Mouse (Mus musculus): ENCODE results near the gene Parg.
"Not testable (repeated sequence)": the region's sequence is repeated elsewhere in the genome, so short reads cannot be mapped to it uniquely, and the experiment has no call there.

The Parg gene

DNA sequence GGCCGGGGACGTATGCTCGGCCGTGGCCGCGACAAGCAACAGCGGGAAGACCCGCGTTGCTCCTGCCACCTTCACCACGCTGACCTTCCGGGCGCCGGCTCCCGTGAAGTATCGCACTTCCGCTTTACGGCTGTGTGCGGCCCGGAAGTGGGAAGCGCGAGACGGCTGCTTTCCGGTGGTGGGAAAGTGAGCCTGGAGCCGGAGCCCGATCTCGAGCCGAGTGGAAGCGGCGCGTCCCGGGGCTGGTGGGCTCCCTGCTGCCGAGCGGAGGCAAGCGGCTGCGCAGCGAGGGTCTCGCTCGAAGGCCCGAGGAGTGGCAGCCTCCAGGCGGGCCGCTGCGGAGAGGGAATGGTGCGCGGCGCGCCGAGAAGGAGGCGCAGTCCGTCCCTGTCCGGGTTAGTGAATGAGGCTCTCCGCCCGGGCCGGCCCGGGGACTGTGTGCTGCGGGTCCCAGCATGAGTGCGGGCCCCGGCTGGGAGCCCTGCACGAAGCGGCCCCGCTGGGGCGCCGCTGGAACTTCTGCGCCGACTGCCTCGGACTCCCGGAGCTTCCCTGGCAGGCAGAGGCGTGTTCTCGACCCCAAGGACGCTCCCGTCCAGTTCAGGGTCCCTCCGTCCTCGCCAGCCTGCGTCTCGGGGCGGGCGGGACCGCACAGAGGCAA lies at the start of gene Parg, which contains the start of gene Timm23:
TSS of gene Parg (plus strand) at position 159 of the 661 bp plus-strand sequence.
TSS of gene Timm23 (minus strand) at position 108 of the 661 bp plus-strand sequence.
- DNase-seq (ENCODE audit: low spot score) = peak; percentile 94

DNA sequence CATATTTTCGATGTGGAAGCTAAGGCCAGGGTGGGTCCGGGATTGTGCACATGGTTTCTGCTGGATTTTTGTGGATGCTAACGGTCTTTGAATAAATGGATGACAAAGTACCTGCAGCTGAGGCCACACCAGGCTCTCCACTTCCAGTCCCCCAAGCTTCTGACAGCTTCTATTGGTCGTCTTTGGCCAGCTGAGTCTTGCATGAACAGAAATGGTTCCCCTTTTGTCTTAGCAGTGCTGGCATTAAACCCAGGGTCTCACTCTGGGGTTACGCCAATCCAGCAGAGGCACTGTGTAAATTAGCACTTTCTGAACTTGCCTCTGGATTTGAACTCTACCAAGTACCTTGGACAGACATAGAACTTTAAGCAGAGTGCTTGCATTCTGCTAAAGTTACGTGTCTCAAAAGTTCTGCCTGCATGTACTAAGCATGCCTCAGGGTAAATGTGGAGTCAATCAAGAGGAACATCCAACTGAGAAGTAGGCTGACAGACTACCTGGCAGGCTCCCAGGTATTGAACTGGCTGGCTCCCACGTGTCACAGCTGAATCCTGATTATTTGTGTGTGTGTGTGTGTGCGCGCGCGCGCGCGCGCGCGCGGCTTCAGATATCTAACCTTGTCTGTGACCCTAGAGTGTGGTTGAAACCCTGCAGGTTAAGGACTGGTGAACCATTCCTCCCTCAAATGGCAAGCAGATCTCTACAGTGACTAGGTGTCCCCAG lies 49.3 kb upstream of the Parg start:
- DNase-seq (ENCODE audit: low spot score) = no peak

DNA sequence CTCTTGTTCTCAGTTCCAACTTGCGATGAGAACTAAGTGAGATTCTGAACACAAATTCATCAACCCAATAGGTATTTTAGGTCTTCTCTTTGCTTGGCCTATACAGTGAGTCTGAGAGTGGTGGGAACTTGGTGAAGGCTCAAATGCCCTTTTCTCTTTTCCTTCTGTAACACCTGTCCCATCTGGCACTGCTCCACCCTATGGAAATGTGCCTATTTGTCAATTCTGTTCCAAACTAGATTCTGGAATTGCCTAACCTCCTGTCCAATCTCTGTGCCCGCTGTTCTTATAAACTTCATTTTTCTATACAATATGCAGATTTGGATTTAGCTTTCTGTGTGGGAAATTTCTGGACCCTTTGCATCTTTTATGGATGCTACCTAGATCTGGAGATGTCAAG lies 48.6 kb upstream of the Parg start:
- DNase-seq (ENCODE audit: low spot score) = no peak

DNA sequence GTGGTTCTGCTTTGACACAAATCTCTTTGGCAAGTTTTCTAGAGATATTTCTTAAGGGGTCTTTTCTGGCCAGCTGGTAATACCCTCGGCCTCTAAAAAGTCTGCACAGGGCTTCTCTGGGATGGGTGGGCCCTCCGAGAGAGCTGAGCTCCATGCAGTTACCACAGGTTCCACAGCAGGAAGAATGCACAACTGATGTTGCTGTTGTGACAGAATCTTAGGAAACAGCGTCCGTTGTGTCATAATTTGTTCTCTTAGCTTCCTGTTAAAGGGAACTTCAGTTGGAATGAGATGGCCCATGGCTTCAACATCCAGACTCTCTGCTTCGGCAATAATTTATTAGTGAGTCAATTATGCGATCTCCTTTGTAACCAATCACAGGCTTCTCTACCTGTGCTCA lies 47.0 kb upstream of the Parg start:
- DNase-seq (ENCODE audit: low spot score) = no peak

DNA sequence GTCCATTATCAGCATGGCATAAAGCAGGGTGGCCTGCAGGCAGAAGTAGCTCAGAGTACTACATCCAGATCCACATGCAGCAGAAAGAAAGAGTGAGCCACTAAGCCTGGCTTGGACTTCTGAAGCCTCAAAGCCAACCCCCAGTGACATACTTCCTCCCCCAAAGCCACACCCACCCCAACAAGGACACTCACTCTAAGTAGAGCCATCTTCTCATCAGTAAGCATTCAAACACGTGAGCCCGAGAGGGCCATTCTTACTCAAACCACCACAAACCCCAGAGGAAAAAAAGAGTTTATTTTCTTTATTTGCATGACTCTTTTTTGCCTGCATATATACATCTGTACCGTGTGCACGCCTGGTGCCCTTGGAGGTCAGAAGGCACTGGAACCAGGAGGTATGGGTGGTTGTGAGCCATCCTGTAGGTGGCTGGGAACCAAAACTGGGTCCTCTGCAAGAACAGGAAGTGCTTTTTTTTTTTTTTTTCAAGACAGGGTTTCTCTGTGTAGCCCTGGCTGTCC lies 42.5 kb upstream of the Parg start:
- peak; percentile 13 for DNase-seq (ENCODE audit: low spot score)

DNA sequence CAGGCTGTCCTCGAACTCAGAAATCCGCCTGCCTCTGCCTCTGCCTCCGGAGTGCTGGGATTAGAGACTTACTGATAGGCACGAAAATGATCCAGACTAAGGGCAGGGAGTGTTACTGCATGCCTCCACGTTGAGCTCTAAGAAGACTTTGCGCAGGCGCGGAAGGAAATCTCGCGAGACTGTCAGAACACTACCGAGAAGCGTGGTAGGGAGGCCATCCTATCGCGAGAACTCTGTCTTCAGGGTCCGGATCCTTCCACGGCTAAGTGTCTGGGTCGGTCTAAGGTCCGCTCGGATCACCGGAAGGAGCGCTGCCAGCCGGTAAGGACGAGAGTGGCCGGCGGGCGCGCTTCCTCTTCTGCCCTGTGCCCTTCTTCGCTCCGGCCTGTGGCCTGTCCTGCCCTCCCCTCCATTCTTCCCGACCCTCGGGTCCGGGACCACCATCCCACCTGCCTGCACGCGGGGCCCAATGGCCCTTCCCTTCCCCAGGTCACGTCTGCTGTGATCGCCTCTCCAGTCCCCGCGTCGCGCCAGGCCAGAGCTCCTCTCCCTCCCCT lies 42.0 kb upstream of the Parg start, which contains the start of gene Ncoa4:
TSS of gene Ncoa4 (plus strand) at position 176 of the 557 bp plus-strand sequence.
- DNase-seq (ENCODE audit: low spot score) = peak; percentile 100

DNA sequence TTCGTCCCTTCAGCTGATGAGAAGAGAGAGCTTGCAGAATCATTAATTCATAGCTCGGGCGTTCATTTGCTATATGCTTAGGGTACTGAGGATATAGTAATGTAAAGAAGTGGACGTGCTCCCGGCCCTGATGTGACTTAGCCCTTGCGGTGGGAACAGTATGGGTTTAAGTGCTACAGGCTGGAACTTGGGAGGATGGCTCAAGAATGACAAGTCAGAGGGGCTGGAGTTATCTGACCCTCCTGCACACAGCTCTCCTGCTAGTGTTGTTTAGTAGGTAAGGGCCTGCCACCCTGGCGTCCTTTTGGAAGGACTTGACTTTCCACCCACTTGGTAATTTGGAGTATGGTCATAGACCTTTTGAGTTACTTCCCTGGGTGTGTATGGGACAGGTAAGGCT lies 41.2 kb upstream of the Parg start:
- no peak for DNase-seq (ENCODE audit: low spot score)

DNA sequence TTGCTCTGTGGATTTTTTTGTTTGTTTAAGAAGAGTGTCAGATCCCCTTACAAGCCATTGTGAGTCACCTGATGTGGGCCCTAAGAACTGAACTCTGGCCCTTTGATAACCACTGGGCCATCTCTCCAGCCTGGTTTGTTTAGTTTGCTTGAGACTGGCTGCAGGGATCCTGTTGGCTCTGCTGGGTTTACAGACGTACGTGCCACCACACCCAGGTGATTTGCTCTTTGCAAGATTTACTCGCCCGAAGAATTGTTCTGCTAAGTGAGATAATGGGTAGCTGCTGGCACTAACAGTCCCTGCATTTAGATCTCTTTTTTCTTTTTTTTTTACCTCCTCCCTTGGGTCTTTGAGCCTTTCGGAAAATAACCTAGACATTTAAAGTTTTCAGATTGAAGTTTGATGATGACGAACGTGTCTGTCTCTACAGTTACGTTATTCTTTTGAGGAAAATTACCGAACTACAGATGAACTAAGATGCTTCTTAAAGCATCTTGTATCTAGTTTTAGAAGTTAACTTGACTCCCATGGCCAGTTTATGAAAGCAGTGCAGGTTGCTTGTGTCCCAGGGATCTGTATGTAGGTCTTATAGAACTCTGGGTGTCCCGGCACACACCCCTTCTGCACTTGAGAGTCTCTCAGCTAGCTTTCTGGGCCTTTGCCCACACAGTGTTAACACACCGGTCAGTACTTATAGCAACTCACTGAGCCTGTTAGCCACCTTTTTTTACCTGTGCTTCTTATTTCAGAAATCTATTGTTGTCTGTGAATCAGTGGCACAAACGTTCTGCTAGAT lies 40.5 kb upstream of the Parg start:
- DNase-seq (ENCODE audit: low spot score) = no peak

DNA sequence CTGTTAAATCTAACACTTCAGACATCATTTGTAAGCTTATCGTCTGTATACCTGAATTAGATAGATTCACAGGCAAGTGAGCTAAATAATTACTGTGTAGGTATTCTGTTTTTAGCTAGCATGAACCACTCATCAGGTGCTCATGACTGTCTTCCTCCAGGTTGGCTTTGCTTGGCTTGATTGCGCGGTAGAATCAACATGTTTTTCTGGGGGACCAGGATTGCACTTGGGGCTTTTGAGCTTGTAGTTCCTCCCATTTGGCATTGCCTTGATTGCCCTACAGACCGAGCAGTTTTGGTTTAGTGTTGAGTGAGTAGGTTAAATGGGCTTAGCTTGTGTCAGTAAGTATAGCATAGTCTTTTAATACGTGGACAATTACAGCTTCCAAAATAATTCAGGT lies 39.5 kb upstream of the Parg start:
- DNase-seq (ENCODE audit: low spot score) = no peak

DNA sequence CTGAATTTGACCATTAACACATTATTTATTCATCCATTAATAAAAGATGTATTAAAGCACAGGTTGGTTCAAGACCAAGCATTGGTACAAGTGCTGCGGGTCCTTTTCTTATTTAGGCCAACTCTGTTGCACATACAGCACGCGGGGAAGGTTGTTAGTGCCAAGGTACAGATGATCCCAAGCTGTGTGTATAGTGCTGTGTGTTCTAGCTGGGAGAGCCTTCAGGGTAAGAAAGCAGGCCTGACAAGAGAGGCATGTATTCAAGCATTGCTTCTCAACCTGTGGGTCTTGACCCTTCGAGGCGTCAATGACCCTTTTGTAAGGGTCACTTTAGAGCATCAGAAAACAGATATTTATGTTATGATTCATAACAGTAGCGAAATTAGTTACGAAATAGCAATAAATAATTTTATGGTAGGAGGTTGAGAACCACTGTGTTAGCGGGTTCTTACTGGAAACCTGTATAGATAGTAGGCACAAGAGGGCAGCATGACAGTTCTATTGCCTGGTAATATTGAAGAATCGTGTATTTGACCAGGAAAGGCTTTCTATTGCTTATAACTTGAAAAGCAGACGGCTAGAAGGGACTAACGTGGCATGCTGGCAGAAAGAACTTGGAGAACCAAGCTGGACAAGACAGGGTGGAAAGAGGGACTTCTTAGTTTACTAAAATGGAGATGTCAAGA lies 38.4 kb upstream of the Parg start:
- no peak for DNase-seq (ENCODE audit: low spot score)

DNA sequence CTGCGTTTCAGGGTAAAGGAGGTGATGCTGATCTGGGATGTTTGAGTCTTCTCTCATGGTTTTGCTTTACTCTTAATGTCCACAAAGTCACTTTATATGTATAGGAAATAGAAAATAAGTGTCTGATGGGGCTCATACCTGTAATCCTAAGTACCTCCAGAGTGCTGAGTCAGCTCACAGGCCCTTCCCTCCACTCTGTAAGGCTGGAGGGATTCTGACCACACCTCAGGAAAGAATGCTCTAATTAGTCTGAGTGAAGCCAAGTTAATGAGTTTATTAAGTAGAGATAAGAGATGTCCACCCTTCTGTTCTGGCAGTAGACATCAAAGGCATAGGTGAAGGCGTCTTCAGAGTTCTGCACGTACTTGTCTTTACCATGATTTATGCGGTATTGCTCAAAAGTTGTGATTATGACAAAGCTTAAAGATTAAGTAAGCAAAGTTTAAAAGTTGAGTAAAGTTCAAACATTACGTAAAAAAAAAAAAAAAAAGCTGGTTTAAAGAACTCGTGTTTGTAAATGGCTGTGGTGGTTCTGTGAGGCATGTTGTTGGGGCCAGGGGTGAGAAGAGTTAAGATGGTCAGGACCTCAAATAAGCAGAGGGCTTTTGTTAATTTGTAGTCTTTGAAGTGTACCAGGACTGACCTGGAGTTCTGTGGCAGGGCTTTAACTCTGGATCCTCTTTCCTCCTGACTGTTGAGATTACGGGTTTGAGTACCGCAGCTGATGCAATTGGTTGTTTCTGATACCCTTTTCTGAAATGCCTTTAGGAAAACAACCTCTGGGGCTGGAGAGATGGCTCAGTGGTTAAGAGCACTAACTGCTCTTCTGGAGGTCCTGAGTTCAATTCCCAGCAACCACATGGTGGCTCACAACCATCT lies 37.3 kb upstream of the Parg start:
- DNase-seq (ENCODE audit: low spot score) = no peak

DNA sequence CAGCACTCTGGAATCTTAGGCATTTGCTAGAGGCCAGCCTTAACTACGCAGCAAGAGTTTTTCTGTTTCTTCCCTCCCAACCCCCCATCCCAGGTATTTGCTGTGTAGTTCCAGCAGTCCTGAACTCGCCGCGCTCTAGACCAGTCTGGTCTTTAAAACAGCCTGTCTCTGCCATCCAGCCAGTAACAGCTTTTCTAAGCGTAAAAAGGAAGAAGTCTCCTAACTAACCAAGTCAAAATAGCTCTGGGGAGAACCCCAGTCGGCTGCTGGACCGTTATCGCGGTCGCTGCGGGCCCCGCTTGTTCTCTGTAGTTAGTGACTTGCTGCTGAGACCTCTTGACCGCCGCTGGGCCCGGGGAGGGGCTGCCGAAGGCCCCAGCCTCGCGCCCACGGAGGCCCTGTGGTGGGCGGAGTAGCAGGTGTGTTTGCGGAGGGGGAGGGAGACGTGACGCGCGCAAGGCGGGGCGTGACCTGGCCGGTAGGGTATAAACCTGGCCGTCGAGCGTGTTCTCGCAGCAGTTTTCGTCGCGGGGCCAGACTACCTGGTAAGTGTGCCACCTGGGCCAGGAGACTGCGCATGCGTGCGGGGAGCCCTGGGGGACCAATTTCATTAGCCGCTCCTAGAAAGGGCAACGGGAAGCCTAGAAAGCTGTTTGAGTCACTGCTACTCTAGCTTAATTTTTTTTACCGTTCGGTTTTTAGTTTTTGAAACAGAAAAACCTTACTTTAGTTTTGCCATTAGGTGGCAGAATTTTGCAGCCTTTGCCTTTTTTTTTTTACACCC lies 36.3 kb upstream of the Parg start:
- DNase-seq (ENCODE audit: low spot score) = peak; percentile 79

DNA sequence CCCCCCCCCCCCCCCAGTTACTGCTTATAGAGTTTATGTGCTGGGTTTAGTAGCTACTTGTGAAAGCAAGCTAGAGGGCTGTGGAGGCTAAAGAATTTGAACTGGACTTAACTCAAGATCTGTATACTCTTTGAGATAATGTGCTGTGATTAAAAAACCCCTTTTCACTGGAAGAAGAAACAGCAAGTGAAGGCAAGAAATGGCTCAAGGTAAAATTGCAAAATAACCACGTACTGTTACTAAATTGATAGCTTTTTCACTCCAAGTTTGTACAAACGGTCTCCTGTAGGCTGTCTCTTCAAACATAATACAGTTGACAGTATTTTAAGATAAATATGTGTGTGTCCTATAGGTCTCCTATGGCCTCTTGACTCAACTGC lies 35.7 kb upstream of the Parg start:
- DNase-seq (ENCODE audit: low spot score) = no peak

DNA sequence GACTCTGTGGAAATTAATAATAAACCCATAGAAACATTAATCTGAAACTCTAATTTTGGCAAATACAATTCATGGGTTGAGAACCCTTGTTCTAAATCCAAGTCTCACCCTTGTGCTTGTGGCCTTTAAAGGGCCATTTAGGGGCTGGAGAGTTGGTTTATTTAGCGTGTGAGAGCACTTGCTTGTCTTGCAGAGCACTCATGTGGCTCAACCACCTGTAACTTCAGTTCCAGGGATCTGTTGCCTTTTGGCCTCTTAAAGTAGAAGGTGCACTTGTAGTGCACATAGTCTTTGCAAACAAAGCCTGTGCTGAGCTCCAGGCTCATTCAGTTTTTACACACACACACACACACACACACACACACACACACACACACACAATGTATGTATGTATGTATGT lies 34.9 kb upstream of the Parg start:
- DNase-seq (ENCODE audit: low spot score) = no peak

DNA sequence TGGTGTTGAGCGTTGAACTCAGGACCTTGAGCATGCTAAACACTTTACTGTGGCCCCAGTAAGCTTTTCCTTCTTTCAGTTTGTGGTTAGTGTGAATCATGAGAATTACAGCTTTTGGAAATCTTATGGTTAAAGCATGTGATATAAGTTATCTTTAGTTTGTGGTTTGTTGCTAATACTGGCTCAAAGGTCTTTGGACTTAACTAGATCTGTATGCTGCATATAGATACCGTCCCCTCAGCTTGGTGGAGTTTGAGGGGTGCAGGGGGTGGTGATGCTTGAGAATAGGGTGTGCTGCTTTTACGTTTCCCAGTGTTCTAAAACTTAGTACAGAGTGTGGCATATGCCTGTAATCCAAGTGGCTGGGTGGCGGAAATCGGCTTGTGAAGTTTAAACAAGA lies 34.4 kb upstream of the Parg start:
- DNase-seq (ENCODE audit: low spot score) = no peak

DNA sequence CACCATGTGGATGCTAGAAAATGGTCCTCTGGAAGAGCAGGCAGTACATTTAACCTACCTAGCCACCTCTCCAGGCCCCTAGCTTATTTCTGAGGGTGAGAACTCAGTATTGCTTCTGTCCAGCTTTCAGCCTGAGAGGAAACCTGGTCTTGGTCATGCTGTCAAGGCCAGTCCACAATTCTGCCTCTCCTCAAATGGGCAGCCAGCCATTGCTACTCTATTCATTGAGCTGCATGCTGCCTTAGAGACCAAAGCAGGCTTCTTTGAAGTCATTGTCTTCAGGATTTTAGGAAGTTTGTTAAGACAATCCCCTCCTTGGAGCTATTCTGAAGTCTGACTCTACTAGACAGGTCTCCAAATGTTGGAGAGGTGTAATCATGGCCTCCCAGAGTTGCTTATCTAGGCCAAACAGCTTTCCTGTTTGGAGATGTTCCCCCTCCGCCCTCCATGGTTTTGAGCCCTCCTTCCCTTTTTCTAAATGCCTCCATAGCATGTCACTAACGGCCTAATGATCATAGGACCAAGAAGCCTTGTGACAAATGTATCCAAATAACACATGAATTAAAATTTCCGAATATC lies 33.0 kb upstream of the Parg start:
- DNase-seq (ENCODE audit: low spot score) = no peak

DNA sequence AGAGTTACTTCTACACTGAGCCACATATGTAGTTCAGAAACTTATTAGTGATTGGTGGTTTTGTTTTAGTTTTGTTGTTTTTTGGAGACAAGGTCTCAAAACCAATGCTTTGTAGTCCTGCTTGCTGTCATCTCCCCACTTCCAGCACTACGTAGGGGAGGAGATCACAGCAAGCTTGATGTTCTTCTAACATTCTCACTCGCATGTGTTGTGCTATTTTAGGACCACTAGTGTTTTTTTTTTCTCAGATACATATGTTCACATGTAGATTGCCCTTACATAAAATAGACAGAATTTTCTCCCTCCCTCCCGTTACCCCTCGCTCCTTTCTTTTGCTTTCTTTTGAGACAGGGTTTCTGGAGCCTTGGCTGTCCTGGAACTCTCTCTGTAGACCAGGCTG lies 31.6 kb upstream of the Parg start:
- DNase-seq (ENCODE audit: low spot score) = no peak

DNA sequence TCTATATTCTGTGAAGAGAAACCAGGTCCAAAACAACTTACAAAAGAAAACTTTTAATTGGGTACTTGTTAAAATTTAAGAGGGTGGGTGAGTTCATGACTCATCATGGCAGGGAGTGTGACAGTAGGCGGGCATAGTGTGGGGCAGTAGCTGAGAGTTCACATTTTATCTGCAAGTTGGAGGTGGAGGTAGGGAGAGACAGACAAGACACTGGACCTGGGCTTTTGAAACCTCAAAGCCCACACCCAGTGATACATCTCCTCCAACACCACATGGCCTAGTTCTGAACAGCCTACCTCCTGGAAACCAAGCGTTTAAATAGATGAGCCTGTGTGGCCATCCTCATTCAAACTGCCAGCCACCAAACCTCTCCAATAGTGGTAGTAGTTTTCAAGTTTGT lies 26.4 kb upstream of the Parg start:
- DNase-seq (ENCODE audit: low spot score) = no peak

DNA sequence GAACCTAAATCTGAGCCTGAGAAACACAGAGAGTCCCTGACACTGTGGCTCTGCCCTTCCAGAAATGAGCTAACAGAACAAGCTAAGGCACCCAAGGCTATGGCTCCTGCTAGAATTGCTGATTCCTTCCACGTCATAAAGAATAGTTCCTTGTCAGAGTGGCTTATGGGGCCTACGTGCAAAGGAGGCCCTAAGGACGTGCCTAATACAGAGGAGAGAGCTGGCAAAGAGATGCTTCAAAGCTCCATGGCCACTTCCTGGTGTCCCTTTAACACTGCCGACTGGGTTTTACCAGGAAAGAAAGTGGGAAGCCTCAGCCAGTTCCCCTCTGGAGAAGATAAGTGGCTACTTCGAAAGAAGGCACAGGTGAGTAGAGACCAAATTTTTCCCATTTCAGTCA lies 25.2 kb upstream of the Parg start:
- DNase-seq (ENCODE audit: low spot score) = not testable (repeated sequence)
